Mouse (Mus musculus): Measurements from ENCODE around the gene Rec8.

The Rec8 gene

DNA sequence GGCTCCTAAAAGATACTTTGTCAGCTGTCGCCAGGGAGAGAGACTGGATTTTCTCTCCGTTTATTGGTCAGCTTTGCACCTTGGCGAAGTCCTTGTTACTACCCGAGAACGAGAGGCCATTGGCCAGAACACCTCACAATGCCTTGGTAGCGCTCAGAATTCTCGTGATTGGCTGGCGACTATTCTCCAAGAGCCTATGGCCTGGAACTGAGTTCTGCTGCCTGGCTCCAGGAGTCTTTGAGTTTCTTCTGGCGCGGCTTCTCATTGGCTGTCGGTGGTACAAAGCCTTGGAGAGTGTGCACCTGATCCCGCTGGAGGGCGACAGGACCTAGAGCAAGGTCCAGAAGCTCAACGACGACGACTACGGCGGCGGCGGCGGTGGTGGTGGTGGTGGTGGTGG is at the start of gene Rec8:
Gene Rec8, plus strand, starts transcription at position 216 of the 400 bp plus-strand sequence.
- DNase-seq (ENCODE audit: low spot score) = no peak

DNA sequence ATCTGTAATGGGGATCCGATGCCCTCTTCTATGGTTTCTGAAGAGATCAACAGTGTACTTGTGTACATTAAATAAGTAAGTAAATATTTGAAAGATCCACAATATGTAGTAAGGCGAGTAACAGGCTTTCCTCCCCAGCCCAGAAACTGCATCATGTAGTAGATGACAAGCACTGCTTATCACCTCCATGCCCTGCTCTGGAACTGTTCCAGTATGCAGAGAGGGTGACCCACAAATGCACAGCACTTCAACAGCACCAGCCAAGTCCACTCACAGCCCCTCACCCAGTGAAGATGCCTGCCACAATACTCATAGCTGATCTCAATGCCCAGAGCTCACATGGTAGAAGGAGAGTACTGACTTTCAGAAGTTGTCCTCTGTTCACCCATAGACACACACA is 47.2 kb upstream of the Rec8 start:
- DNase-seq (ENCODE audit: low spot score) = no peak

DNA sequence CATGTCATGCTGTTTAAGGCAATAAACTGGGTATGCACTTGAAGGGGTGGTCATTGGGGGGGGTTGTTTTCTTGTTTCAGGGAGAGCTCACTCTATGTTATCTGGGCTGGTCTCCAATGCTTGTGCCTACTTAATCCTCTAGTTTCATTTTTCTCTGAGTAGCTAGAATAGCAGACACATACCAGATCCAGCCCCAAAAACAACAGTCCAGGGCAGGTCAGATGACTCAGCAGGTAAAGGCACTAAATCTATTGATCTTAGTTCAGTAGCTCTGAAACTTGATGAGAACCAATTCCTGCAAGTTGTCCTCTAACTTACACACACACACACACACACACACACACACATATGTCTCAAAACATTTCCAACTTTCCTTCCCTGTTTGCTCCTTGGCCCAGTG is 46.1 kb upstream of the Rec8 start:
- no peak for DNase-seq (ENCODE audit: low spot score)

DNA sequence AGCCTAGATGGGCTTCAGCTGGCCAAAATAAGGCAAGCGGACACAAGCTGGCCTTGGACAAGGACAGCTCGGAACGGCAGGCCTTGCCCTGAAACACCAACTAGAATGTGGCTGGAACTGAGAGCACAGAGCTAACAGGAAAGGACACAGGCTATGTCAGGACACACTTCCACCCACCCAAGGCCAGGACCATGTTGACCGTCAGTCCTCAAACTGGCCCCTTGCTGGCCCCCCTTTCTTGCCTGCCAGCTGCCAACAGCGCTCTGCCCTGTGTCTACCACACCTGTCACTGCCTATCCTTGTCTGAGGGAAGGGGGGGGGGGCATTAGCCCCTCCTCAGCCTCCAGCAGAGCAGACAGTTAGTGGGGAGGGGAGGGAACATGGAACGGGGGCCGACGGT is 42.5 kb upstream of the Rec8 start, which contains the start of gene Fitm1:
Gene Fitm1, plus strand, starts transcription at position 316 of the 400 bp plus-strand sequence.
- no peak for DNase-seq (ENCODE audit: low spot score)

DNA sequence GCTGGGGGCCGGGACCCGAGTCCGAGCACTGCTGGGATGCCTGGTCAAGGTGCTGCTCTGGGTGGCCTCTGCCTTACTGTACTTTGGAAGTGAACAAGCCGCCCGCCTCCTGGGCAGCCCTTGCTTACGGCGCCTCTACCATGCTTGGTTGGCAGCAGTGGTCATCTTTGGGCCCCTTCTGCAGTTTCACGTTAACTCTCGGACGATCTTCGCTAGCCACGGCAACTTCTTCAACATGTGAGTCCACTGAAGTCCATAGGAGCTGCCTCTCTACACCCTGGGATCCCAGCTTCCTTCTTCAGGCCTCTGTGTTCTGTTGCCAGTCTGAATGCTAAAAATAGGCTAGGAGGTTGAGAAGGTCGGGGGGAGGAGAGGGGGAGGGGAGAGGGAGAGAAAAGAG is 42.1 kb upstream of the Rec8 start:
- no peak for DNase-seq (ENCODE audit: low spot score)

DNA sequence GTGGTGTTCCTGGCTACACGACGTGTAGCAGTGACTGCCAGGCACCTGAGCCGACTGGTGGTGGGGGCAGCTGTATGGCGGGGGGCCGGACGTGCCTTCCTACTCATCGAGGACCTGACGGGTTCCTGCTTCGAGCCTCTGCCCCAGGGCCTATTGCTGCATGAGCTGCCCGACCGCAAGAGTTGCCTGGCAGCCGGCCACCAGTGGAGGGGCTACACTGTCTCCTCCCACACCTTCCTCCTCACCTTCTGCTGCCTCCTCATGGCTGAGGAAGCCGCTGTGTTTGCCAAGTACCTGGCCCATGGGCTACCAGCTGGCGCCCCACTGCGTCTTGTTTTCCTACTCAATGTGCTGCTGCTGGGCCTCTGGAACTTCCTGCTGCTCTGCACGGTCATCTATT is 41.5 kb upstream of the Rec8 start:
- DNase-seq (ENCODE audit: low spot score) = no peak

DNA sequence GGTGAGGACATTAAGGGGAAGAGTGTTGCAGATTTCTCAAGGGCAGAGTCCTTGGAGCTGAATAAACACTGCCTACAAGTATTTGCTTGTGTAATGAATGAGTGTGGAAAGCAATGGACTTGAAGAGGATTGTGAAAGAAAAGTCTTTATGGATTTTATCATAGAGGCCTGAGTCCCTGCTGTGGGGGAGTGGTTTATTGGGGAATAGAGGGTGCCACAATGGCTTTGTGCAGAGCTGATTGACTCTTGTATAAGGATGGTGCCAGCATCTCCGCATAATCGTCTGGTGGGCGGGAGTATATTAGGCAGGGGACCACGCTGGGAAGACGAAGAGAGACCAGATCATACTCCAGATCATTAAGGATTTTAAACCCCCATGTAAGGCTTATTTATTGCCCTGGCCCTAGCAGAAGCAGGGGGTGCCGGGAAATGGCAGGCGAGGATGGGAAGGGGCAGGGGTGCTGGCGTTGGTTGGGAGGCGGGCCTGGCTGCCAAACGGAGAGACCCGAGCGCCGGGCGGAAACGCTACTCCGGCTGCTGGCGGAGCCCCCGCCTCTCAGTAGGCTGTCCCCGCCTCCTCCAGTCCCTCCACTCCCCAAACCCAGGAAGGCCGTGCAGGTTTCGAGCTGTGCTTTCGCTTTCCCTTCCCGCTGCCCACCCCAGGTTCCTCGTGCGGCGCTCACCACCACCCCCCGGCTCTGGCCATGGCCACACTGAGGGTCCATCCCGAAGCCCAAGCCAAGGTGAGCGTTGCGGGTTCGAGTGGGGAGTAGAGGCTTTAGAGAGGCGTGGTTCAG is 39.8 kb upstream of the Rec8 start, which contains the start of gene Psme1:
Gene Psme1, plus strand, starts transcription at position 253 of the 797 bp plus-strand sequence.
- DNase-seq (ENCODE audit: low spot score) = peak; percentile 52

DNA sequence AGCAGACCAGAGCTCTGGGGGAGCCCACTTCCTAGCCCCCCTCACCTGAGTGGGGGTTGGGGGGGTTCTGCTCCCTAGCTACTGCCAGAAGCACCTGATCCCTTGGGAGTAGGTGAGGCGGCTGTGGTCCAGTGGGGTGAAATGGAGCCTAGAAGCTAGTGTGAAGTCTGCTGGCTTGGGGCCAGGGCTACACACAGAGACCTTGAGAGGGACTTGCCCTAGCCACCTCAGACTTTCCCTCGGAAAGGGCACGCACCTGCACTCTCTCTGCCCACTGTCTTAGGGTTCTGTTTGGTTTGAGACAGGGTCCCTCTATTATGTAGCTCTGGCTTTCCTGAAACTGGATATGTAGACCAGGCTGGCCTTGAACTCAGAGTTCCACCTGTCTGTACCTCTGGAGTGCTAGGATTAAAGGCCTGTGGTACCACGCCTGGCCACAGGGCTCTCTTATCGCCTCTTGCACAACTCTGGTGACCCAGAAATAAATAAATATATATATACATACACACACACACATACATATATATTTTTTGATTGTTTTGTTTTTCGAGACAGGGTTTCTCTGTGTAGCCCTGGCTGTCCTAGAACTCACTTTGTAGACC is 39.1 kb upstream of the Rec8 start:
- peak; percentile 31 for DNase-seq (ENCODE audit: low spot score)

DNA sequence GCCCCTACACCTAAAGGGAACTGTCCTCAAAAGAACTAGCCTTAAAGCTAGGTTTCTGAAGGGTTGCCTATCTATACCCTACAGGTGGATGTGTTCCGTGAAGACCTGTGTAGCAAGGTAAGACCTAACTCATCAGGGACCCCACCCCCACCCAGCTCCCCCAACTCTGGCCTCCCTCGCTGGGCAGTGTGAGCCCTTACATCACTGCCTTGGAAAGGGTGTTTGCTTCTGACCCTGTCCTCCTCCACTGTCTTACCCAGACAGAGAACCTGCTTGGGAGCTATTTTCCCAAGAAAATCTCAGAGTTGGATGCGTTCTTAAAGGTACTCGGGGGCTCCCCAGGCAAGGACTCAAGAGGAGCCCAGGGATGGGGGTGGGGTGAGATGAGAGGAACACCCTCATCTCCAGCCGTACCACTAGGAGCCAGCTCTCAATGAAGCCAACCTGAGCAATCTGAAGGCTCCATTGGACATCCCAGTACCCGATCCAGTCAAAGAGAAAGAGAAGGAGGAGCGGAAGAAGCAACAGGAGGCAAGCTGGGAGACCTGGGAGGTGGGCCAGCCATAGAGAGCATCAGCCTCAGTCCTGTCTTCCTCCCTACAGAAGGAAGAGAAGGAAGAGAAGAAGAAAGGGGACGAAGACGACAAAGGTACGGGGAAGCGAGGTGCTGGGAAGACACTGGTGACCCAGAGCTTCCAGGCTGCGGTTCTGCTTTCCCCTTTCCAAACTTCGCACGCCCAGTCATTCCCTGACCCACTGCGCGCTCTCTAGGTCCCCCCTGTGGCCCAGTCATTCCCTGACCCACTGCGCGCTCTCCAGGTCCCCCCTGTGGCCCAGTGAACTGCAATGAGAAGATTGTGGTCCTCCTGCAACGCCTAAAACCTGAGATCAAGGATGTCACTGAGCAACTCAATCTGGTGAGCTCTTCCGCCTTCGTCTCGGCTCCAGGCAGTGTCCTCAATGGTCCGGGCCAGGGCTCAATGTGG is 38.0 kb upstream of the Rec8 start:
- DNase-seq (ENCODE audit: low spot score) = no peak

DNA sequence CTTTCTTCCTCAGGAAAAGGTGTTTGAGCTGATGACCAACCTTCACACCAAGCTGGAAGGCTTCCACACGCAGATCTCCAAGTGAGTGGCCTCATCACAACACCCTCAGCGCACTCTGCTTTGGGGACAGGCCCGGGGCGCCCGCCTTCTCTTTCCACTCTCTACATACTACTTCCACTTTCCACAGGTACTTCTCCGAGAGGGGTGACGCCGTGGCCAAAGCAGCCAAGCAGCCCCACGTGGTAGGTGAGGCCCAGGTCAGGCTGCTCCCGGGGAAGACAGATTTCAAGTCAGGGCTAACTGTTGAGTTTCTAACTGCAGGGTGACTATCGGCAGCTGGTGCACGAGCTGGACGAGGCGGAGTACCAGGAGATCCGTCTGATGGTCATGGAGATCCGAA is 37.1 kb upstream of the Rec8 start:
- DNase-seq (ENCODE audit: low spot score) = no peak

DNA sequence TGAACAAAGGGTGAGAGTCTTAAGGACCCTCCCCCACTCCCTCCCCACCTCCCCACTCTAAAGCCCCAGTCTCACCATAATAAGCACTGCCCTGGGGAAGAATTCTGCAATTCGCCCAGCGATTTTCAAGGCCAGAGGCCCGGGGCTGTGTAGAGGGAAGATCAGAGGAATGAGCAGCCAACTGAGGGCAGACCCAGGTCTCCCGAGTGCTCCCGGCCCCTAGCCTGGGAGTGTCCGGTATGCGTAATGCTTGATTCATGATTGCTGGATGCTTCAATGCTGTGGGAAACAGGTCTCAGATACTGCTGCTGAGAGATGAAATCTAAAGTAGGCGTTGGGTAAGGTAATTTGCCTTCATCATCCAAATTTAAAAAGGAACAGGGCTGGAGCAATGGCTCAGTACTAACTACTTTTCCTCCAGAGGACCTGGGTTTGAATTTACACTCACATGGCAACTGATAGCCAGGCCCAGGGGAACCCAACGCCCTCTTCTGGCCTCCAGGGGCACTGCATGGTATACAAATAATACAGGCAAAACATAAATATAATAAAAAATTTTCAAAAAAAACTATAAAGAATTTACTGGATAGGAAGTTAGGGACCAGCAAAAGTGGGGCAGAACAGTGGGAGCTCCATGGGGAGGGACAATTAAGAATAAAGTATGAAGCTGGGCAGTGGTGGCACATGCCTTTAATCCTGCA is 35.7 kb upstream of the Rec8 start:
- DNase-seq (ENCODE audit: low spot score) = no peak

DNA sequence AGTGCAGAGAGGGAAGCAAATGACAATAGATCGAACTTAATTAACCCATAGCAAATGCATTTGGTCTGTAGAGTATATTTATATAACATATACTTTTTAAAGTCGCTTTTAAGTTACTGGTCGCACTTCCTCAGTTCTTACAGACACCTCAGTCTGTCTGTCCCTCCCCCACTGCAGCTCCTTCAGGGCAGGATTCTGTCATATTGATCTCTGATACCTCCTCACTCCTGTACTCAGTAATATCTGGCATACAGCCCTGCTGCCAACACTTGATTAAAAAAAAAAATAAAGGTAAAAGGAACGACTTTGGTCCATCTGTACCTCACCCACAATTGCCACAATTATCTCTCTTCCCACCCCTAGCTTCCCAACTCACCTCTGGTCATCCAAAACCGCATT is 33.5 kb upstream of the Rec8 start:
- no peak for DNase-seq (ENCODE audit: low spot score)

DNA sequence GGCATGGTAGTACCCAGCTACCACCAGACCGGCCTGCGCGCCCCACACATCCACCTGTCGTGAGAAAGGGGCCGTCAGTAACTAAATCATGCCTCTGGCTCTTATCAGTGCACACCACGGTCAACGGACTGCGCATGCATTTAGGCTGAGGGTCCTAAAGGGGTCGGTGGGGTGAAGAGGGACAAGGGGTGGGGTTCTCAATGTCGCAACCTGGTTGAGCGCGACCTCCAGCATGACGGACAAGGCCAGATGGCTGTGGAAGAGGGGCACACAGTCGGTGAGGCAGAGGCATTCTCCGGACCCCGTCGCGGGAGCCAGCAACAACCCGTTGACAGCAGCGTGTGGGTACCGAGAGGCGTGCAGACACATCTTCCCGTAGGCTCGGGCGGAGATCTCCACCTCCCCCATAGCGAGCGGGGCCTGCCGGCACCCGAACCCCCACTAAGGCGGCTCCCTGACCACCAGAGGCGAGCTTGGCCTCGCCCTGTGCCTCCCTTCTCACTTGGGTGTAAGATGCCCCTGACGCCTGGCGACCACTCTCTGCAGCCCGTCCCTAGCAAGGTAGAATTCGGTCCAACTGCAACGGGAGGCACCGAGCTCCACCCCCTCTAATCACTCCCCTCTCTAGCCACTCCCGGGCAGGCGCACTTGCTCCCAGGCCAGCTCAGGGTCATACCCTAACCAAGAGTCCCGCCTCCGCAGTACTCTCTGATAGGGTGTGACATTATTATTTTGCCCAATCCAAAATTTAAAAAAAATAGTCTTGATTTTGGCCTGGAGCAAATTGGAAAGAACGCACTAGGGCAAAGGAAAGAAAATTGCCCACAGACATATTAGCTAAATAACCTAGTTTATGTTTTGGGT is 32.9 kb upstream of the Rec8 start, which contains the start of gene Emc9:
Gene Emc9, minus strand, starts transcription at position 601 of the 864 bp plus-strand sequence.
- DNase-seq (ENCODE audit: low spot score) = peak; percentile 49

DNA sequence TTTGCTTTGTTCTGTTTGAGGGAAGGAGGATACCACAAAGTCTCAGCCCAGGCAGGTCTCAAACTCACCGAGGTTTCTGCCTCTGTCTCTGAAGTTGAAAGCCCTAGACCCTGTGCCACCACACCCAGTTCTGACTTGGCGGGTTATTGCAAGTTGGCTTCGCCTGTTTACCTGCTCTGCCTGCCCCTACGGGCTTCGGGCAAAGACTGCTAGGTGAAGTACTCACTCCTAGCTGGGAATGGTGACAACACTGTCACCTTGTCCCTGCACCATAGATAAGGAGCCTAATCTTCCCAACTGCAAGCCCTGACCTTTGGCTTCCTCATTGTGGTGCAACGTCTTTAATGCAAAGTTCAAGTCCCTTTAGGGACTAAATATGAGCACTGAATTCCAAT is 32.3 kb upstream of the Rec8 start:
- DNase-seq (ENCODE audit: low spot score) = no peak

DNA sequence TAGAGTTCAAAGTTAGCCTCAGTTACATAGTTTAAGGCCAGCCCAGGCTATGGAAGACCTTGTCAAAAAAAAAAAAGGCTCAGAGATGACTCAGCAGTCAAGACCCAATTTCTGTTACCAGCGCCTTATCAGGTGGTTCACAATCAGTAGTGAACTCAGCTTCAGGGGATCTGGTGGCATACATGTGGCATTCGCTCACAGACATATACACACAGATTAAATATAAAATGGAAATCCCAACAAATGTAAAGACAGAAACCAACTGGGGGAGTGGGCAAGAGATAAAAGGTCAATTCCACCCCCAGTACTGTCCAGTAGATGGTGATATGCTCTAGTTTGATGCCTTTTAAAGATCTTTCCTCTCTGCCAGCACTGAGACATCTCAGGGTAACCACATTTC is 31.7 kb upstream of the Rec8 start:
- DNase-seq (ENCODE audit: low spot score) = no peak

DNA sequence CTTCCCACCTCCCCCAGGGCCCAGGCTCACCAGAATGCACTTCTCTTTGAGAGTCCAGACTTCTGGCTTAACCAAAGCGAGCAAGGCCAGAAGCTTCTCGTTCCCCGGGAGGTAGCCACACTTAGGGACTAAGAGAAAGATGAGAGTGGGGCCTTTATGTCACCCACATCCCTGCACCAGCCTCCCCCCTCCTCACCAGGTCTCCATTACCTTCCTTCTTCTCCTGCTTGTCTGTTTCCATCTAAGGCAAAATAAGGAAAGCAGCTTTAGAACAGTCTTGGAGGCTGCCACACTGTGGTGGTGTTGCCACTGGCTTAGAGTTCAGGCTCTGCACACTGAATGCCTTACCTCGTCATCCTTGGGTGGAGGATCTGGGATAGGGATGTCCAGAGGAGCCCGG is 28.6 kb upstream of the Rec8 start:
- DNase-seq (ENCODE audit: low spot score) = no peak

DNA sequence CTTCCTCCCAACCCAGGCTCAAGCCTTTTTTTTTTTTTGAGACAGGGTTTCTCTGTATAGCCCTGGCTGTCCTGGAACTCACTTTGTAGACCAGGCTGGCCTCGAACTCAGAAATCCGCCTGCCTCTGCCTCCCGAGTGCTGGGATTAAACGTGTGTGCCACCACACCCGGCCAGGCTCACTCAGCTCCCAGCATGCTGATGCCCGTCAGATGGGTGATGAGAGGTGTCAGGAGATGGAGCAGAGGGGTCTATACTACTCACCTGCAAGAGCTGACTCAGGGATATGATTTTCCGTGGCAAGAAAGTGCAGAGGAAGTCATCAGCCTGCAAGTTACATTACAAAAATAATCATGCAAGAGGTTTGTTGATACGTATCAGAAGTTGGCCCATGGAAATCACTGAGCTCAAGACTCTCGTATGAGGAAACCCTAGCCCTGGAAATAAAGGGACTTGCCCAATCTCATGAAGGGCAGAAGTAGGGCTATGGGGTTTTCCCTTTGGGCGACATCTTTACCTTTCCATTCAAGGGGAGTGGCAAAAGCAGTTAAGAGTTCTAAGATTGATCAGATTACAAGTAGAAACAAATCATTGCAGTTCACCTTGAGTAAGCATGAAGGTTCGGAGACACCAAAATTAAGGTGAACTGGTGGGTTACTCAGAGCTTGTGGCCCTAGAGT is 27.9 kb upstream of the Rec8 start:
- DNase-seq (ENCODE audit: low spot score) = no peak

DNA sequence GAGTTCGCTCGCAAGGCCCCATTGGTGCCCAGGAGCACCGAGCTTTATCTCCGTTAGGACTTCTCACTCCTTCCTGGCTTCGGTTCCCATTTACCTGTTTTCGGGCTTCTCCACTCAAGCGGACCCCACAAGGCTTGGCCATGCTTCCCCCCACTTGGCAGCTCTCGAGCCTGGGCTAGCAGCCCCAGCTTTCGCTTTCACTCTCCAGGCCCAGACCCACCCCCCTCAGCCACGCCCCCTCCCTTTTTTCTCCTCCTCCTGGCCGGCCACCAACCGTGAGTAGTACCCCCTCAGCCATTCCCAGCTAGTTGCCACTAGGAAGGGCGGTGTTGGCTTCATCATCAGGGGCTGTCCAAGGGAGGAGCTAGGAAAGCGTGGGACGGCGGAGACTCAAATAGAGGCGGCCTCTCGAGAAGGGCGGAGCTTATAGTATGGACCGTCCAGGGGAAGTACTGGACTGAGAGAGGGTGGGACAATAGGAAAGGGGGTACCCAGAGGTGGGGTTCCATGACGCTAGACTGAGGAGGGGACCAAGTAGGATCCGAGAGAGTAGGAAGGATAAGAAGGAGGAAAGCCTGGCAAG is 27.0 kb upstream of the Rec8 start, which contains the start of gene Psme2:
Gene Psme2, minus strand, starts transcription at position 366 of the 583 bp plus-strand sequence.
- peak; percentile 76 for DNase-seq (ENCODE audit: low spot score)

DNA sequence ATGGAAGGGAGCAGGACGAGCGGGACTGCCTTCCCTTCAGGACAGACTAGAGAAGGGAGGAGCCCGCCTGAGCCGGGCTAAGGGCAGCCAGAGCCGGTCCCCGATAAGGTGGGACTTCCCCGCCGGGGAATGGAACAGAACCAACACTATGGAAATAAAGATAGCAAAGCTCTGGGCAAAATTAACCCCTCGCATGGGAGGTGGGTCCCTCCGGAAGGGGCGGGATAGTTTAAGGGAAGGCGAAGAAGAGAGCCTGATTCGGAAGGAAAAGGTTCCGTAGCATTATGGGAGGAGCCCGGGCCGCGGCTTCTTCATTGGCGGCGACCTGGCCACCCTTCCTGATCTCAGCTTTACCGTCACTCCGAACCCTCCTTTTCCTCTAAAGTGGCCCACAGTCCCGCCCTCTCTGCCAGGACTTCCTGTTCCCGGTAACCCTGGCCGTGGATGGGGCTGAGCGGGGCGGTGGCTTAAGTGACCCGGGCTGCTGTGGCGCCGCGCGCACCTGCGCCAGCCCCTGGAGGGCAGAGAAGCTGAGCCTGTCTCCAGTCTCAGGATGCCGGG is 26.4 kb upstream of the Rec8 start, which contains the start of gene Rnf31:
Gene Rnf31, plus strand, starts transcription at position 378 of the 561 bp plus-strand sequence.
- DNase-seq (ENCODE audit: low spot score) = no peak

Measured in ovary, postnatal 10 days (tissue).